Mouse (Mus musculus): ENCODE results near the gene Cbfa2t3.

GRCm38 (mm10) chr8:122698254-122698768 is 598 bp downstream of the Cbfa2t3 start:
- TF ChIP-seq POLR2A (IDR thresholded peaks at IDR 0.05; ENCODE audit: control insufficient read depth in 1 of 2, insufficient read depth in 1 of 2, low read depth in 1 of 2, low read length in 2 of 2, poor library complexity in 1 of 2) (no peak), TAL1 (IDR thresholded peaks at IDR 0.05; ENCODE audit: low read length) (no peak), GATA1 (IDR thresholded peaks at IDR 0.05; ENCODE audit: low read depth, low read length) (no peak), NELFE (IDR thresholded peaks at IDR 0.05; ENCODE audit: low read depth, low read length) (no peak), ZMIZ1 (IDR thresholded peaks at IDR 0.05; ENCODE audit: low read depth, low read length) (no peak), POLR2AphosphoS5 (IDR thresholded peaks at IDR 0.05; ENCODE audit: borderline replicate concordance, low read depth, low read length) (no peak; the same call in 1 of the 2 replicates), CTCF (IDR thresholded peaks at IDR 0.05 in 2 of 3, conservative IDR thresholded peaks at IDR 0.05 in 1 of 3; ENCODE audit: control insufficient read depth in 1 of 3, insufficient read depth in 1 of 3, low read depth in 2 of 3, low read length in 3 of 3, poor library complexity in 1 of 3, severe bottlenecking in 1 of 3) (no peak)

Measured in MEL (cell line).